Mouse (Mus musculus) layer of hippocampus, adult 2 months (tissue): ENCODE results near the gene Stxbp1. TPM values are rescaled to one million over a fixed set of nuclear protein-coding genes. Genes with fewer than 3 reads are reported as not detected.

Experiments
- DNase-seq, 2 experiments: peaks; one replicate each; pipeline ENCODE4 v3.0.0; 2022; ENCODE audit warnings: low spot score in 2 of 2
- H3K27ac ChIP-seq: fragments of 200-600 bp; 2 replicates; pipeline ENCODE4 v1.8.1; 2022
- H3K4me3 ChIP-seq: fragments of 200-600 bp; 2 replicates; pipeline ENCODE4 v1.8.1; 2022; ENCODE audit warnings: mild to moderate bottlenecking
- CTCF ChIP-seq: fragments of 200-600 bp; conservative IDR thresholded peaks from 2 replicates; pipeline ENCODE4 v1.8.1; 2022; ENCODE audit warnings: antibody characterized with exemption, mild to moderate bottlenecking, moderate library complexity
- long read RNA-seq, 2 experiments: library from polyadenylated mRNA; stranded (forward); transcript quantifications; one replicate each; pipeline ENCODE4 v2.0.0; 2021; ENCODE audit warnings: borderline mapping rate in 2 of 2
- total RNA-seq, 2 experiments: library from RNA; stranded (reverse); gene quantifications; 2 replicates each; pipeline ENCODE4 v1.2.3; 2021

The Stxbp1 gene
- 100 to 1,000 TPM; 550 to 603 TPM for total RNA-seq
- long read RNA-seq, experiment 1, transcript Stxbp1-201 (19 exons, 3,892 nt), result major isoform, 415 of 585 reads
- long read RNA-seq, experiment 1, transcript Stxbp1-202 (20 exons, 3,616 nt), result minor isoform, 56 of 585 reads
- long read RNA-seq, experiment 1, partial matches to known transcripts, result 82 of 585 reads
- long read RNA-seq, experiment 1, other reads (novel, unspliced or antisense), result 32 of 585 reads
- long read RNA-seq, experiment 2, transcript Stxbp1-202 (20 exons, 3,616 nt), result minor isoform, 64 of 840 reads
- long read RNA-seq, experiment 2, transcript Stxbp1-201 (19 exons, 3,892 nt), result major isoform, 606 of 840 reads
- long read RNA-seq, experiment 2, partial matches to known transcripts, result 60 of 840 reads
- long read RNA-seq, experiment 2, other reads (novel, unspliced or antisense), result 108 of 840 reads

DNA sequence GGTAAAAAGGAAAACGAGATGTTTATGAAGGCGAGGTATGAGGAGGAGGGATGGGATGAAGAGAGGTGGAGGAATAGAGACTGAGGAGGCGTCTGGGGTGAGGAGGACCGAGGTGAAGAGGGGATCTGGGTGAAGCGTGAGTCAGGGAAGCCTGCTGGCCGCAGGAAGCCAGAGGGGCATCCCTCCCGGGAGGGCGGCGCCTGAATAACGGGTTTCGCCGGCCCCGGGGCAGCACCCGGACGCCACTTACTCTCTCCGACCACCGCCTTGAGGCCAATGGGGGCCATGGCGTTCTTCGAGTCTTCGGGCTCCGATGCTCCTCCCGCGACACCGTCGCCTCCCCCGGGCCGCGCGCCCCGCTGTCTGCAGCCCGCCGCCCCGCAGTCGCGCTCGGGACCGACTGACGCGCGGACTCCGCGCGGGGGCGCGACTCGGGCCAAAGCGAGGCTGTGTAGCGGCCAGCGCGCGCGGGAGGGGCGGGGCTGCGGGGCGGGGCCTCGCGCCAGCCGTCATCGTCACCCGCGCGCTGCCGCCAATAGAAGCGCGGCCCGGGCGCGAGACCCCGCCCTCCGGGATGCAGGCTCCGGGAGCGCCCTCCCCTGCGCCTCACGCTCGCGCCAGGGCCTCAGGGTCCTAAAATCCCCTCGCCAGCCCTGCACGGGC, at the start of gene Stxbp1:
Gene Stxbp1, minus strand, starts transcription at position 441 of the 663 bp plus-strand sequence.
- DNase-seq, result peak; percentile 89 to 91
- Histone ChIP-seq H3K27ac (peak within 1 kb of the TSS; percentile 99), H3K4me3 (peak within 1 kb of the TSS; percentile 99)
- TF ChIP-seq CTCF, result no peak

DNA sequence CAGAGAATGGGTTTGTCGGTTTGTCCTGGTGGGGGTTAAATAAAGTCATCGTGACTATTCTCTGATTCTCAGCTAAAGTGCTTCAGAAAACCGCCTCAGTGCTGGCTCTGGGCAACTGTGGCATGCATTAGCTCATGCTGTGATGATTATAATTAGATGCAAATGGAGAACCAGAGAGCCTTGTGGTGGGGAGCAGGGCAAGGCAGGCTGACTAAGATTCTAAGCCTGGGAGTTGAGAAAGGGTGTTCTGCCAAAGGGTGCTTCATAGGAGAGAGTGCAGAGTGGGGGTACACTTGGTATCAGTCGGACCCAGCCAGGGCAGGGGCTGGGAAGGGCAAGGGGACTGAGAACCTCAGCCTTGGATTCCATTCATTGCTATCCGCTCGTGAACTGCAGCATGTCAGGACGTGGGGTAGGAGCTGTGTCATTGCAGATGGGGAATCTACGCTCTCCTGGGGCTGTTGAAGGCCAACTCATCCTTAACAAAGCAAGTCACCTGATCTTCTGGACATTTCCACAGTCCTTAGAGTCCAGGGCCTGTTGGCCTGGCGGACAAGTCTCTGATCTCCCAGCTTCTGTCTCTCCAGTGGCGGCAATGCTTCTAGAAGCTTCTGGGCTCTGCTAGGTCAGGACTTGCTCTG, 49.6 kb upstream of the Stxbp1 start:
- DNase-seq, result peak in 1 of 2 experiments; percentile 40
- TF ChIP-seq CTCF, result no peak
- peak overlapping the region; percentile 90 for H3K27ac ChIP-seq
- H3K4me3 ChIP-seq, result no peak overlapping the region

DNA sequence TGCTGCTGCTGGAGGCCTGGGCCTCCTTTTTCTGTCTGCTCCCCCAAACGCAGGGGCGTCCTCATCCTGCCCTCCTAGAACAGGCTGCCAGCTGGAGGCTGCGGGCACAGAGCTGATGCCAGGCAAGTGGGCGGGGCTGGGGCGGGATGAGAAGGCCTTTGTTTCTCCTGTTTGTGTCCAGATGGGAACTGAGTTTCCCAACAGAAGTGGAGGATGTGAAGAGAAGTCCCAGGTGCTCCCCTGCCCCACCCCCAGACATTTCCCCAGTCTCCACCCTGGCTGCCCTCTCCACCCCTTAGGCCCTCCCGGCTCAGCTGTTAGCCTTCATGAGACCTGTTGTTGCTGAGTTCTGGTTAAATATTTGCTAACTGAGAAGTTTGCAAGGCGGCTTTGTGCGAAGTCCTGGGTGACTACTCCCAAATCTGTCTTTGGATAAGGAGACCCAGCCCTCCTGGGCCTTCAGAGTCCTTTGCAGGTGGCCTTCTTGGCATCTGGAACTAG, 48.6 kb upstream of the Stxbp1 start:
- no peak for TF ChIP-seq CTCF
- Histone ChIP-seq H3K4me3 (no peak overlapping the region; the same call in 1 of the 2 replicates), H3K27ac (peak overlapping the region; percentile 90)
- DNase-seq, result peak in 1 of 2 experiments; percentile 43

DNA sequence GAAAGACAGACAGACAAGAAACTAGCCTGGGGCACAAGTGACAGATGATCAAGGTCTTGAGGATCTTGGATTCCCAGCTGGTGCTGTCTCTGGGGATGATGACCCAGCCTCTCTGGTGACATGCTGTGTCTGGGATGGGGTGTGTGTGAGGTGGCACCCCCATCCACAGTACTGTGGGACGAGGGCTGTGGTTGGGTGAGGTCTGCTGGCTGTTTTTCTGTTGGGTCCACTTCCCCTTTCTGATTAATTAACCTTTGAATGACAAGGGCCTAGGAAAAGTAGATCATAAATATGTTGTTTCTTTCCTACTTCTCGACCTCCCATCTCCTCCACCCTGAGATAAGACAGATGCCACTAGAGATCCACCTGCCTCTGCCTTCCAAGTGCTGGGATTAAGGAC, 47.1 kb upstream of the Stxbp1 start:
- Histone ChIP-seq H3K27ac (no peak overlapping the region), H3K4me3 (no peak overlapping the region)
- TF ChIP-seq CTCF, result no peak

DNA sequence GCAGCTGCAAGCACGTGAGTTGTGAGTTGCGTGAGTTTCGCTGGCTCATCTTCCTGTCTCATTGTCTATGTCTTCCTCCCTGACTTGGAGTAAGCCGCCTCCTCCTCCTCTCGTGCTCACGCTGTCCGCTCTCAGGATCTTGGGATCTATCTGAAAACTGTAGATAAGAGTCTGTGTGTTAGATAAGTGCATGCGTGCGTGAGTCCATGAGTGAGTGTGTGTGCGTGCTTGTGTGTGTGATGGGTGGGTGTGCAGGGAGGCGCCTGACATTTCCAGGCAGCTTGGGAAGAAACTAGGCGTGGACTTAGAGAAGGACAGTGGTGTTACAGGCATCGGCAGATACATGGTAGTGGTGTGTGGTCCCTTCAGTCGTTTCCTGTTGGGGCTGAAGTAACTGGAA, 45.4 kb upstream of the Stxbp1 start:
- TF ChIP-seq CTCF, result no peak
- H3K27ac ChIP-seq, result no peak overlapping the region
- DNase-seq, result no peak

More for the DNA sequence above, 47.1 kb upstream of the Stxbp1 start:
- no peak for DNase-seq

DNA sequence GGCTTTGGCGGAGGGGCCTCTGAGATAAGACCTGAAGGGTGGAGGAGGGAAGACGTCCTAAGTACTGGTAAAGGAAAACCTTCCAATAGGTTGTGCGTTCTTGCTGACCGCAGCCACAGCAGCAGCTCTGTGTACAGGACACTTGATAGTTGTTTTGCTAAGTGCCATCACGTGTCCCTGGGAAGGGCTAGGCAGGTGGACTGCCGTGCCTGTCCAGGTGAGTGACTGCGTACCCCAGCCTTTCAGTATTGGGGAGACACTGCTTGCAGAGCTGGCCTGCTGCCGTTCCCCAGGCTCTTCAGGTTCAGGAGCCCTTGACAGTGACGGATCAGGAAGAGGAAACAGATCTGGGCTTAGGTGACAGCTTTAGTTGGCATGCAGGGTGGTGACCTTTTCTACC, 44.2 kb upstream of the Stxbp1 start:
- Histone ChIP-seq H3K4me3 (no peak overlapping the region), H3K27ac (no peak overlapping the region)
- DNase-seq, result no peak
- no peak for TF ChIP-seq CTCF

More for the DNA sequence above, 45.4 kb upstream of the Stxbp1 start:
- H3K4me3 ChIP-seq, result no peak overlapping the region

DNA sequence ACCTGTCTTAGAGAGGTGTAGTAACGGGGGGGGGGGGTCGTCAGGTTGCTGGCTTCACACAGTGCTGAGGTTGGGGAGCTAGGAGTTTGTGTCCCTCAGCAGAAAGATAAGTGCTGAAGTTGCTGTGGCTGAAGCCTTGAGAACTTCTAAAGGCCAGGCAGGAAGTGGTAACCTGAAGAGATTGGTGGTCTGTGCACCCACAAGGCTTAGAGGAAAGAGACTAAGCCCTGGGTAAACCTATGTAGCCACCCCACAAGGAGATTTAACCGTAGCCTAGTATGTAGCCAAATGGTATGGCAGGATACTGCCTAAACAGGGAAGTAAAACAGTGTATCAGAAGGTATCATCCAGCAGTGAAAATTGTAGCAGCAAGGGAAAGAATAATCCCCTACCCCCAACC, 43.2 kb upstream of the Stxbp1 start:
- TF ChIP-seq CTCF, result no peak
- Histone ChIP-seq H3K4me3 (no peak overlapping the region), H3K27ac (no peak overlapping the region)
- no peak for DNase-seq

DNA sequence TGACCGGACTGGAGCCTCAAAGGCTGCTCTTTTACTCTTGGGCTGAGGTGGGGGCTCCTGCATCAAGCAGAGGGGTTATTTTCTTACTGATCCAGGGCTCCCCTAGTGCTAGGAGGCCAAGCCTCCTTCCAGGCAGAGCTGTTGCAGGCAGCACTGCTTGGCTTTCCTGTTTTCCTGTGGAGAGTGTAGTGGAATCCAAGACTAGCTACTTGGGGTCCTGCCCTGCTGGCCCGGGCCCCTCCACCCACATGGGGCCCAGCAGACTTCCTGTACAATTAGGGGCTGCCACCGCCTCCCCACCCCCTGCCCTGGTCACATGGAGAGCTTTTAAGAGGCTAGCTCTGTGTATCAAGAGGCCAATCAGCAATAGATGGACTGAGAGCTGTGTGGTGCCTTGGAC, 41.5 kb upstream of the Stxbp1 start:
- Histone ChIP-seq H3K4me3 (no peak overlapping the region), H3K27ac (peak overlapping the region; percentile 47; the same call in 1 of the 2 replicates)
- no peak for DNase-seq
- no peak for TF ChIP-seq CTCF

DNA sequence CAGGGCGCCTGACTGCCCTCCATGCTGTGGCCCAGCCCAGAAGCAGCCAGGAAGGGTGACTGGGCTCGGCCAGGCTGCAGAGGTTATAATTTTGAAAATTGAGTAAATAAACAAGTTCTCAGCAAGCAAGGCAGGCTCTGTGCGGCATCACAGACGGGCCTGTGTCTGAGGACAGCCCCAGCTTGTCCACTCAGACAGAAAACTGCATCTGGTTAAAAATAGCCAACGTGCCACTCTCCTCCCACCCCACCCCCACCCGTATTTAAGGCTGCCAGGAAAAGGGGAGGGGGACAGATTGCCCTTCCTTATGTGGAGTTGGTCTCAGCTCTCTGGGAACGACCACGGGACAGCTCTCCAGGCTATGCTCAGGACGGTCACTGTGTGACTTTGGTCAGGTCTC, 41.0 kb upstream of the Stxbp1 start:
- H3K27ac ChIP-seq, result peak overlapping the region; percentile 47; the same call in 1 of the 2 replicates
- no peak overlapping the region for H3K4me3 ChIP-seq
- TF ChIP-seq CTCF, result no peak
- DNase-seq, result no peak

DNA sequence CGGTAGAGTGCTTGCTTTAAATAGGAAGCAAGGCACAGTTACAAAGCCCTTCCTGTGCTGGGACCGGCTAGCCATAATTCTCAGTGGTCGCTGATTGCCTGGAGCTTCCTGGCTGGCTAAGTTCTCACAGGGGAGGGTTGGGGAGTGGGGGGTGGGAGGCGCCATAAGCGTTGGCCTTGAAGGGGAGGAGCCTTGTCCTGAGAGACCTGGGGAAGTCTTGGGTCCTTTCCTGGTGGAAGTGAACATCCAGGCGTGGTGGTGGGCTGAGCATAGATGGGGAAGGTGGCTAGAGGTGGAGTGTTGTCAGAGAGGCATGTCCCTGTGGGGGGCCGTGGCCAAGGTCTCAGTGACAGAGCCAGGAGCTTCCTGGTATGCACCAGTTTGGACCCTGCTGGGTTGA, 37.7 kb upstream of the Stxbp1 start:
- TF ChIP-seq CTCF, result no peak

DNA sequence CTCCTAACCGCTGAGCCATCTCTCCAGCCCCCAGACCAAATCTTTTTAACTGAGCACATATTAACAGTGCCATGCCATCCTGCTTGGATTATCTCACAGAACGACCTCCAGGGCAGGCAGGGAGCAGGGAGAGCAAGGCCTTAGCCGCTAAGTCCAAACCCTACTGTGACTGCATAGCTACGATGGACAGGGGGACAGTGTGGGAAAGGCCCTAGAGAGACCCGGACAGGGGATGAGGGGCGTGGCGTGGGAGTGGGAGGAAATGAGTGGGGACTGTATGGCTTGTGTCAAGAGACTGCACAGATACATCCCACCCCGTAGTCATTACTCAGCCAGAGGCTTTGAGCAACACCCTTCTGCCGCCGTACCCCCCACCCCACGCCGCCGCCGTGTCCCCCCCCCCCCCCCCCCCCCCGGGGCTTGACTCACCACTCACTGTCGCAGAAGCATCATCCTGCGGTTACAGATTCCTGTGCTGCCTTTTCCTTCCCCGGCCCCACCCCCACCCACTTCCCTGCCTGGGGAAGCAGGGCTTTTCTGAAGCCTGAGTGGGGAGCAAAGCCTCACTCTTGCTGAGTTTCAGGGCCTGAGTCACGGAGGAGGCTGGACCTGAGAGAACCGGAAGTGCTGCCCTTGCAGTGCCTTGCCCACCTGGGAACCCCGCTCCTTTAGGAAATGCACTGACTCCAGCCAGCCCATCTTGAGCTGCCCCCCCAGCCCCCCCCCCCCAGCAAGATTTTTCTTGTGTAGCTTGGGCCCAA, 35.4 kb upstream of the Stxbp1 start:
- H3K27ac ChIP-seq, result peak overlapping the region; percentile 52
- DNase-seq, result no peak

More for the DNA sequence above, 37.7 kb upstream of the Stxbp1 start:
- H3K4me3 ChIP-seq, result no peak overlapping the region
- DNase-seq, result no peak
- peak overlapping the region; percentile 32; the same call in 1 of the 2 replicates for H3K27ac ChIP-seq

DNA sequence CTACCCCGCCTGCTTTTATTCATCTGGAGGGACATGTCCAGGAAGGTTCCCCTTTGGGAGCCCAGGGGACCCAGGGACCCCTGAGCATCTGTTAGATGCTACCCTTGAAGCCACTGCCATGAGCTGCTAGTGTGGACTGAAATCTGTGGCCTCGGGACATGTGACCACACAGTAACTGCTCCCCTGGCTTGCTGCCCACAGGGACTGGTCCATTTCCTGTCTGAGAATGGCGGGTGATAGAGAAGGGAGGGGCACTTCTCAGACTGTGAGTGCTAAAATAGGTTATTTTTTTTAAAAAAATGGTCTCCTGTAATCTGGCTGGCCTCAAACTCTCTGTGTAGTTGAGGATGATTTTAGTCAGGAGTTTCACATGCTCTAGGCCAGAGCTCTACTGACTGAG, 34.7 kb upstream of the Stxbp1 start:
- peak in 1 of 2 experiments; percentile 41 for DNase-seq
- Histone ChIP-seq H3K27ac (peak overlapping the region; percentile 52), H3K4me3 (no peak overlapping the region)
- no peak for TF ChIP-seq CTCF

More for the DNA sequence above, 35.4 kb upstream of the Stxbp1 start:
- TF ChIP-seq CTCF, result no peak
- 0 out of 2 replicates have a peak overlapping the region, but pooled peaks have one; percentile 11 for H3K4me3 ChIP-seq
